Mouse (Mus musculus): ENCODE results near the gene Gm136. TPM values are rescaled to one million over a fixed set of nuclear protein-coding genes. Genes with fewer than 3 reads are reported as not detected.

Gene Gm136
- polyA plus RNA-seq (2015; fragmentation: Nextera tagmentation; extraction: Ambion mirVana), result not detected in 2 replicates

DNA sequence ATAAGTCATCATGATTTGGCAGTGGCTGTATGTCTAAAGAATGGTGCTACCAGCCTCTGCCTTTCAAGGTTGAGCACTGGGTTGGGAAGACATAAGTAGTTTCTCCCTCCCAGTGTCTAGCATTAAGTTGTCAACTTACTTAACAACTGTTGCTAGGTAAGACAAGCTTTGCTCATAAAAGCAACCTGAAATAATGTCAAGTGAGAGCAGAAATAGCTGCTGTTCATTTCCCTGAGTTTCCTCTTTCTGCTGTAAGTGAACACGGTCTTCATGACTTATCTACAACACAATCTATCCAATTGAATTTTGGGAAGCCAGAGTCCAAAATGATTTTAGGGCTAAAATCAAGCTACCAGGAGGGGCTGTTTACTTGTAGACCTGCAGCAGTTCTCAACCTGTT lies at the start of gene Gm136:
Gene Gm136, minus strand, starts transcription at position 101 of the 400 bp plus-strand sequence.

DNA sequence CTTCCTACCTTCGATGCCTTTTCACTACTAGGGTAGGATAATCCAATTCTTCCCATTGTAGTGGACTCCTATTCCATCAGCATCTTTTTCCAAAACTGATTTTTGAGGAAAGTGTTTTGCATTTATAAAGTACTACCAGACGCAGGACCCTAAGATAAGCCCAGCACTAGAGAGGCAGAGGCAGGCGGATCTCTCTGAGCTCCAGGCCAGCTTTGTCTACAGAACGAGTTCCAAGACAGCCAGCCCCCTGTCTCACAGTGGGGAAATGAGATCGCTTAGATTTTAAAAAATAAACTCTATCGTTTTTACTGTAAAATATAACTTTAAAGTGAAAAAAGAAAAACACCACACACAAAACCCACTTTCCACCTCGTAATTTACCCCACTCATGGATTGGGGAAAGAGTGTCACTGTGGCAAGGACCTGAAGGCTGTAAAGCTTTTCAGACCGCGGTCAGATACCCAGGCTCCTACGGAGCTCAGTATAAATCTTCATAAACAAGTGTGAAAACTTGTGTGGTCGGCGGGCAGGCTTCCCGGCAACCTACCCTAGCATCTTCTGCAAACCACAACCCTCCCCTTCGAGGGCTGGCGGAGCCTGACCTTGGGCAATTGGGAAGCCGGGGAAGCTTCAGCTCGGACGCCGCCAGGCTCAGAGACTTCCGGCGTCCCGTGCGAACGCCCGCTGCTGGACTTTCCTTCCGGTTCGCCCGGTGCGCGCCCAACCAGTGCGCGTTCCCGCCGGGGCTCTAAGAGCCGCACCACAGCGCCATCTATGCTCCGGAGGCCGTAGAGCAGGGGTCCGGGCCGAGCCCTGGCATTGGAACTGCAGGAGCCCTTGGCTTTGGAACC lies 21.8 kb upstream of the Gm136 start, which contains the start of gene Smim8:
Gene Smim8, minus strand, starts transcription at position 747 of the 851 bp plus-strand sequence.

DNA sequence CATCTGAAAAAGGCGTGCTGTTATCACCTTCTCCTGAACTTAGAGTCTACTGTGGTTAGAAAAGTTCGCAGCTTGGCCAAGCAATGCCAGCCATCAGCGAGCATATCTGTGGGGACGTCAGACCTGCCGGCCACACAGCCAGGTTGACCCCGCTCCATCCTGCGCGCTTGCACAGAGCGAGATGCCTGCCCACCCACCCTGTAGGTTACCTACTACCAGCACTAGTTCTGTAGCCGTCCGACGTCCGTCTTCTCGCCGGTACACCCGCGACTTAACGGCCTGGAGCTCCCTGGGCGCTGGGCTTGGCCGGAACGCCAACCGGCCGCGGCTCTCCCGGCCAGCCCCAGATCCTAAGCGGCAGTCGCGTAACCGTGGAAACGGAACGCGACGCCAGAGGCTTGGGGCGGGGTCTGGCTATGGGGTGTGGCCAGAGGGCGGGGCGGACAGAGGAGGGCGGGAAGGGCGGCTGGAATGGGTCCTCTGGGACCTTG lies 26.2 kb downstream of the Gm136 start, which contains the start of gene Cfap206:
Gene Cfap206, minus strand, starts transcription at position 356 of the 491 bp plus-strand sequence.

Other genes with a start within 250 kb of the Gm136 start
- 61.0 and 61.1 TPM in 2 replicates for gene Akirin2, start 205.3 kb downstream of the Gm136 start, polyA plus RNA-seq (2015; fragmentation: Nextera tagmentation; extraction: Ambion mirVana)
- 46.1 and 67.5 TPM in 2 replicates for gene Orc3, start 141.3 kb downstream of the Gm136 start, polyA plus RNA-seq (2015; fragmentation: Nextera tagmentation; extraction: Ambion mirVana)
- 43.5 and 59.2 TPM in 2 replicates for gene Rars2, start 141.3 kb downstream of the Gm136 start, polyA plus RNA-seq (2015; fragmentation: Nextera tagmentation; extraction: Ambion mirVana)
- 37.0 and 55.9 TPM in 2 replicates for gene Slc35a1, start 68.8 kb downstream of the Gm136 start, polyA plus RNA-seq (2015; fragmentation: Nextera tagmentation; extraction: Ambion mirVana)
- gene Cfap206, start 26.1 kb downstream of the Gm136 start, polyA plus RNA-seq (2015; fragmentation: Nextera tagmentation; extraction: Ambion mirVana), result 0.29 and 0.98 TPM in 2 replicates
- 66.5 and 68.4 TPM in 2 replicates for gene Smim8, start 22.2 kb upstream of the Gm136 start, polyA plus RNA-seq (2015; fragmentation: Nextera tagmentation; extraction: Ambion mirVana)
- 8.3 and 9.7 TPM in 2 replicates for gene Zfp292, start 126.7 kb upstream of the Gm136 start, polyA plus RNA-seq (2015; fragmentation: Nextera tagmentation; extraction: Ambion mirVana)
- not detected in 2 replicates for gene Cga, start 137.5 kb upstream of the Gm136 start, polyA plus RNA-seq (2015; fragmentation: Nextera tagmentation; extraction: Ambion mirVana)